Mouse (Mus musculus) embryo, embryonic 11.5 days (tissue): Measurements from ENCODE around the gene Gm37240.
A peak's percentile ranks its signal among the peaks of the same experiment; 100 is the strongest.

Source experiments
- DNase-seq: peaks from one replicate; pipeline ENCODE4 v3.0.0-alpha.2; 2012; ENCODE audit warnings: low read depth, low spot score

Gene Gm37240

DNA sequence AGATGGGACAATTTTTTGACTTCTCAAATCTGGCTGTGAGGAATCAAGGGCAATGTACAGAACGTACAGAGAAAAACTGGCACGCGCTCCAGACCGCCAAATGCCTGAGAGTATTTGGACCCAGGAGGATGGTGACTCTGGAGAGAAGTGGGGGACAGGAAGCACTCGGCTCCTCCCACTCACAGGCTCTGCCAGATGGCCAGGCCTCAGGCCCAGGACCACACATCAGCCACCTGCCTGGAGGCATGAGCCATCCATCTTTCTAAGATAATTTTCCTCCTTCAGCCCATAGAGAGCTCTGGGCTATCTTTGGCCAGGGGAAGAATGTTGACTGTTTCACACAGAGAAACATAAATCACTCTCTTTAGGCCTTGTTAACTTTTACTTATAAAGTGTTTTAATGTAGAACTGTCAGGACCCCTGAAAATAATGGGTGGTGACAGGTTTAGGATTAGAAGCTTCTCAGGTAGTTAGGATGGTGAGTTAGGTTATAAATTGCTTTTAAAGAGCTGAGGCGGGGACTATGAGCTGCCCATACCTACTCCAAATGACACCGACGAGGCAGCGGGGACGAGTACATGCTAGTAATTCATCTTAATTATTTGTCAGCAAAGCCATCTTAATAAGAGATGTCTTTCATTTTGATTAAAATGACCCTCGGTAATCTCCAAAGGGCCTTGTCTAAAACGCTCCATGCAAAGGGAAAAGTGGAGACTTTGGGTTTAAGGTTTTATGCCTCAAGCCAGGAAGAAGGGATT is 546.0 kb downstream of the Gm37240 start:
- peak; percentile 27 for DNase-seq

DNA sequence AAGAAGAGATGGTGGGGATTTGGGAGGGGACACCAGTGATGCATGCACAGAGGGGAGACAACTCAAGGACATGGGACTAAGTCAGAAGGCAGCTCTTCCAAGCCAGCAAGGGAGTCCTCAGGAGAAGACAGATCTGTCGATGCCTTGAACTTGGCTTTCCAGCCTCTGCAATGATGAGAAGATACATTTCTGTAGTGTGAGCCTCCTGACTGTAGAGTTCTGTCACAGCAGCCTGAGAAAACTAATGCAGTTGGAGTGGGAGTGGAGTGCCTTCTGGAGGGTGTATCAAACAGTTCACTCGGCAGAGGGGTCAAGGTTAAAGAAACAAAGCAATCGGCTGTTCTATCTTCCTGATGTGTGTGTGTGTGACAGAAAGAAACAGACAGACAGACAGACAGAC is 546.8 kb downstream of the Gm37240 start:
- no peak for DNase-seq

GRCm38 (mm10) chr3:85339926-85340325 is 547.4 kb downstream of the Gm37240 start:
- no peak for DNase-seq

DNA sequence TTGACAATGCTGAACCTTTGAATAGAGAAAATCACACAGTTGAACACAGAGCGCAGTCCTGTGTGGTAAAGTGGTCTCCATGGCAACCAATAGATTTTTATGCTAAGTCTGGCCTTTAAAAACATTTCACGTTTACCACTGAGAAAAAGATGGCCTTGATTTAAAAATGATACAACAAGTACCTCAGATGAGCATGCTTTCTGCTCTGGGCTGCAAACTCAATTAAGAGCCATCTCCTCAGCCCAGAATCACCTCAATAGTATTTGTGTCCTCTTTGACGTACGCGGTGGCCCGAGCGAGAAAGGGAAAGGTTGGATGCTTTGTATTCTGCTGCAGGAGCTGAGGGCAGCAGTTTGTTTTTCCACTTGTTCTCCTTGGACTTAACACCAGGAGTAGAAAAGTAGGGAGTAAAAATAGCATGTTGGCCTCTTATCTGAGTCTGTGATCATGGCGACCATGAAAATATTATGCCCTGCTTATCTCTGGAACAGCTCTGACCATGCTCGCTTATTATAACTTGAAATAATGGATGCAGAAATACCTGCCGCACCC is 548.0 kb downstream of the Gm37240 start:
- DNase-seq = no peak

DNA sequence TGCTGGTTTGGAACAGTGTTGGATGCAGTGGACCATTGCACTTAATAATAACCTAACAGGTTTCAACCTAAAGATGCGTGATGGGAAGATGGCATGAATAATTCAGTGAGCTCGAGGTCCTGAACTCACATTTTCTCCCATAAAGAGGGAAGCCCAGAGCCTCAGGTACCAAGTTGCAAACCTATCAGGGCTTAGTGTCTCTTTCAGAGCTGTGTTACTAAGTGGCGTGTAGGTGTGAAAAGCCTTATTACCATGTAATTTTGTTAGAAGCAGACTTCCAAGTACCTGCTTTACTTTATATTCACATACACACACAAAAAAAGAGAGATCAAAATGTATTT is 548.6 kb downstream of the Gm37240 start:
- no peak for DNase-seq

GRCm38 (mm10) chr3:85337881-85338754 is 549.2 kb downstream of the Gm37240 start:
- DNase-seq = no peak

DNA sequence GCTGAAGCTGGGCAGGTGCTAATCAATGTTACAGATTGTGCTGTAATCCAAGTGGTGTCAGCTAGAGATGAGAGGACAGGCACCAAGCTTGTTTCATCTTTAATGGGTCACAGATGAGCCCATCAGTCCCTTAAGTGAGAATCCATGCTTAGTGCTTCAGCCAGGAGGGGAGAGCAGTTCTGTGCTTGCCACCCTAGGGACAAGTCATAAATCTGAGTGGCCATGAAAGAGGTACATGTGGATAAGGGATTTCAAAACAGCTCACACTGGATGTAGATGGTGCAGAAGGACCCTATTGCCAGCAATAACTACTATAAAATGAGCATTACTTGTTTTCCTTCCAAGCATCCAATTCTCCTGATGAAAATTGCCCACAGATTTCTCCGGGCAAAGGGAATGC is 551.8 kb downstream of the Gm37240 start:
- DNase-seq = no peak

GRCm38 (mm10) chr3:85332276-85332675 is 555.0 kb downstream of the Gm37240 start:
- no peak for DNase-seq

GRCm38 (mm10) chr3:85318256-85318655 is 569.1 kb downstream of the Gm37240 start:
- DNase-seq = no peak

GRCm38 (mm10) chr3:85317306-85317705 is 570.0 kb downstream of the Gm37240 start:
- DNase-seq = no peak

- no peak for DNase-seq
Observed at GRCm38 (mm10) chr3:85314961-85315360, 572.4 kb downstream of the Gm37240 start.

DNA sequence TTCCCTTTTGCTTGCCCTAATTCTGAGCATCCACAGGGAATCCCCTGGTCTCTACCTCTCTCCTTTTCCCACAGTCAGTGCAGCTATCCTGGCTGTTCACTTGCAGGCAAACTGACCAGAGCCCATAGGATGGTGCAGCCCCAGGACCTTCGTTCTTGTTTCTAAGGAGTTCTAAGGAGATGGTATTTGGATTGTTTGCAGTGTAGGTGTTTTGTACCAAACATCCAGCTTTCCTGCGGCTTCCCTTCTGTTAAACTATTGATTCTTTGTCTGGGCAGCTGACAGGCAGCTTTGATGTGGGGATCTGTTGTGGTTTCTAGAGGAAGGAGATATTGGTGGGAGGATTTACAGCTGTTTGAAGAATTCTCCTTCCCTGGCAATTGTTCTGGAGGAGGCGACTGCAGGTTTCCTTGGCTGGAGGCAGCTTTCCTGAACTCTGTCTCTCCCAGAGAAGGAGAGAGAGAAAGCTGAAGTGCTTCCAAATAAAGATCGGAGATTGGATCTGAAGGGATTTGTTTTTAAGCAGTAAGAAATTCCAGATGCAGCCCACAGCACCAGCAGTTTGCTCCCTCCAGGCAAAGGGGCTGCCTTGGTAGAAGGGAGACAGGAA is 573.6 kb downstream of the Gm37240 start:
- no peak for DNase-seq

- no peak for DNase-seq
Observed at GRCm38 (mm10) chr3:85311176-85311575, 576.1 kb downstream of the Gm37240 start.

DNA sequence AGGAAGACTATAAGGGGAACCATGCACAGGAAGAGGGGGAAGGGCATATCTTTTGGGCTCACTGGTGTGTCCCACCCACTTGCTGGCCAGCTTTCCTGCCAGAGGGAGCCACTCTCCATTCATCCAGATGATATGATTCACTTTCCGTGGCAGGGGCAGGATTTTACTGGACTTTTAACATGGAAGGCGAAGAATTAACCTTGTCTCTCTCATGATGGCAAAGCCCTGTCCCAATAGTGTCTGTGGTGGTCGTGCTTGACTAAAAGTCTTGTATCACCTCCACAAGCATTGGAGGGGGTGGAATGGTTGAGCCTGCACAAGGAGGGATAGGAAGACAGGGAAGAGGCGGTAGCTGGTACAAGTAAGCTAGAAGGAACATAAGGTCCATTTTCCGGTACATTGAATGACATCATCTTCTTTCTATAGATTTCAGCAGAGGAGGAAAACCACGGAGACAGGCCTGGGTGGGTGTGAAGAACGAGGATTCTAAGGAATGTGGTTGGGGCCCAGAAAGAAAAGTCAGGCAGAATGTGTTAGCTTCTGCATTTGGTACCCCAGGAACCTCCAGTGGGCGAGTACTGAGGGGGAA is 576.8 kb downstream of the Gm37240 start:
- DNase-seq = no peak

GRCm38 (mm10) chr3:85309168-85309567 is 578.1 kb downstream of the Gm37240 start:
- DNase-seq = no peak

DNA sequence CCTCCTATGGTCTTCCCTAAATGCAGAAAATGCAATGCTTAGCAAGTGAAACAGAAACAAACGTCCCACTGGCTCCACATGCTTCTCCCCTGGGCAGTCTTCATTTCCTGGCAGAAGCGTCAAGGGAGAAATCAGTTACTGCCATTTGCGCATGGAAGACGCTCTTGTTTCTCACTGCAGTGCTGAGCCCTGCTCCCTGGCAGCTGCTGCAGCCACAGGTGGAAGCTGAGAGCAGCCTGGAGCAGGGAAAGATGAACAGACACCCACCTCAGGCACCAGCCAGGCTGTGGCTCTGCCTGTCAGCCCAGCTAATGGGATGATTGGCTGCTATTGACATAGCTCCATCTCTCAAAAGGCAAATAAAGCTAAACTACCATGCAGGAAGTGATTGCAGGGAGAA is 578.6 kb downstream of the Gm37240 start:
- DNase-seq = no peak

GRCm38 (mm10) chr3:85301851-85302250 is 585.5 kb downstream of the Gm37240 start:
- no peak for DNase-seq

- DNase-seq = no peak
Observed at GRCm38 (mm10) chr3:85301336-85301735, 586.0 kb downstream of the Gm37240 start.

GRCm38 (mm10) chr3:85299649-85300550 is 587.4 kb downstream of the Gm37240 start:
- DNase-seq = no peak

GRCm38 (mm10) chr3:85295229-85295628 is 592.1 kb downstream of the Gm37240 start:
- DNase-seq = no peak

DNA sequence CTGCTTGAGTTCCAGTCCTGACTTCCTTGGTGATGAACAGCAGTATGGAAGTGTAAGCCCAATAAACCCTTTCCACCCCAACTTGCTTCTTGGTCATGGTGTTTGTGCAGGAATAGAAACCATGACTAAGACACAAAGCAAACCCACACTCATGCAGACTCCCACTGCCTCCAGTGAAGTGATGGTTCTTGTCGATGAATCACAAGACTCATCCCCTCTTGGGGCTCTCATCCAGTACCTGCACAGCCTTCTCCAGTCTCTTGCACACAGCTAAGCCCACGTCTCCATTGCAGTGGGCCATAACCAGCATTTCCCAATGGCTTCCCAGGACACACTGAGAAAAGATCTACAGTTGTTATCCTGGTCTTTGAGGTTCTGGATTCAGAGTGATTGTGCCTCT is 599.7 kb downstream of the Gm37240 start:
- DNase-seq = no peak
